Mouse (Mus musculus): ENCODE results near the gene Spata16.

DNA sequence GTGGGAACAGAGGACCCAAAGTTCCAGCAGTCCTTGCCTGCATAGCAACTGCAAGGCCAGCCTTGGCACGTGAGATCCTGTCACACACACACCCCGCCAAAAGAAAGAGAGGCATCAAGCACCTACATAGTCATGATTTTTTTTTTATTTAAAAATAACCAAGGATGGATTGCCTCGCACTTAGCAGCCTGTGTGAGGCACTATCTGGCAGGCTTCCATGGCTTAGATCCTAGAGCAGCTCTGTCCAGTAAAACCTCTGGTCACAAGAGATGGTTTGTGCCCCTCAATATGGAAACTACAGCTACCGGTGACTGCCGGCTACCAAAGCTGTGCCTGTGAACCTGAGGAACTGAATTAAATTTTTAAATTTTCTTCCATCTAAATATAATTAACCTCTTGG is 195.5 kb downstream of the Spata16 start:
- TF ChIP-seq CTCF (IDR thresholded peaks at IDR 0.05; ENCODE audit: low read depth): no peak
- TF ChIP-seq EP300 (IDR thresholded peaks at IDR 0.05; ENCODE audit: low read depth): no peak

Data from liver, embryonic 14.5 days (tissue).